Mouse (Mus musculus) liver, postnatal 0 days (tissue): ENCODE measurements around the gene Abcg4.

ENCODE experiments used
- CTCF ChIP-seq: sonication (generic); IDR thresholded peaks from 2 replicates; pipeline ENCODE4 v1.5.1; 2016; ENCODE audit warnings: antibody characterized with exemption, low read depth
- EP300 ChIP-seq: IDR thresholded peaks from 2 replicates; pipeline ENCODE4 v1.6.1; 2016; ENCODE audit warnings: antibody characterized with exemption, low read depth, mild to moderate bottlenecking

DNA sequence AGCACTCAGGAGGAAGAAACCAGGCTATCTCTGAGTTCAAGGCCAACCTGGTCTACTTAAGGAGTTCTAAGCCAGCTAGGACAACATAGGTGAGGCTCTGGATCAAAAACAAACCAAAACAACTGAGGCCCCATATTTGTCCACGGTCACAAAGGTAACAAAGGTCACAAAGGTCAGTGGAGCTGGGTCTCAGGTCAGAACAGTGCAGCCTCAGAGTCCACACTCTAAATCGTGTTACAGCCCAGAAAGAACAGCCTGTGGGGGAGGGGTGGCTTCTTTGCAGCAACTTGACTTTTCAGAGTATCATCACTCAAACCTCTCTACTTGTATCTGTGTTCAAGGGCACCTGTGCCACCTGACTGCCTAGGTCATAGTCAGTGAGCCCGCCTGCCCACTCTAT lies 21.3 kb upstream of the Abcg4 start:
- no peak for TF ChIP-seq CTCF
- TF ChIP-seq EP300: no peak
